Mouse (Mus musculus) B cell, adult 67 days (primary cell): Measurements from ENCODE around the gene Rexo1. TPM values are rescaled to one million over a fixed set of nuclear protein-coding genes. Genes with fewer than 3 reads are reported as not detected.

ENCODE experiments used
- total RNA-seq, 2 experiments: library from RNA; stranded (reverse); gene quantifications; 4 replicates each; pipeline ENCODE4 v1.2.4; 2023

Gene Rexo1
- total RNA-seq = 100 to 1,000 TPM; 117 to 120 TPM

GRCm38 (mm10) chr10:80561116-80561944, at the start of gene Rexo1:
Gene Rexo1 (minus strand): TSS chr10:80561560.

GRCm38 (mm10) chr10:80605721-80606120, 44.4 kb upstream of the Rexo1 start, which contains the start of gene Gm49322:
Gene Gm49322 (plus strand): TSS chr10:80606021.

GRCm38 (mm10) chr10:80602698-80603325, 41.5 kb upstream of the Rexo1 start, which contains the start of the genes Scamp4 and Adat3:
Gene Scamp4 (plus strand): TSS chr10:80602872.
Gene Adat3 (plus strand): TSS chr10:80602880.

GRCm38 (mm10) chr10:80589879-80590854, 28.8 kb upstream of the Rexo1 start, which contains the start of gene Abhd17a:
Gene Abhd17a (minus strand): TSS chr10:80590341.

DNA sequence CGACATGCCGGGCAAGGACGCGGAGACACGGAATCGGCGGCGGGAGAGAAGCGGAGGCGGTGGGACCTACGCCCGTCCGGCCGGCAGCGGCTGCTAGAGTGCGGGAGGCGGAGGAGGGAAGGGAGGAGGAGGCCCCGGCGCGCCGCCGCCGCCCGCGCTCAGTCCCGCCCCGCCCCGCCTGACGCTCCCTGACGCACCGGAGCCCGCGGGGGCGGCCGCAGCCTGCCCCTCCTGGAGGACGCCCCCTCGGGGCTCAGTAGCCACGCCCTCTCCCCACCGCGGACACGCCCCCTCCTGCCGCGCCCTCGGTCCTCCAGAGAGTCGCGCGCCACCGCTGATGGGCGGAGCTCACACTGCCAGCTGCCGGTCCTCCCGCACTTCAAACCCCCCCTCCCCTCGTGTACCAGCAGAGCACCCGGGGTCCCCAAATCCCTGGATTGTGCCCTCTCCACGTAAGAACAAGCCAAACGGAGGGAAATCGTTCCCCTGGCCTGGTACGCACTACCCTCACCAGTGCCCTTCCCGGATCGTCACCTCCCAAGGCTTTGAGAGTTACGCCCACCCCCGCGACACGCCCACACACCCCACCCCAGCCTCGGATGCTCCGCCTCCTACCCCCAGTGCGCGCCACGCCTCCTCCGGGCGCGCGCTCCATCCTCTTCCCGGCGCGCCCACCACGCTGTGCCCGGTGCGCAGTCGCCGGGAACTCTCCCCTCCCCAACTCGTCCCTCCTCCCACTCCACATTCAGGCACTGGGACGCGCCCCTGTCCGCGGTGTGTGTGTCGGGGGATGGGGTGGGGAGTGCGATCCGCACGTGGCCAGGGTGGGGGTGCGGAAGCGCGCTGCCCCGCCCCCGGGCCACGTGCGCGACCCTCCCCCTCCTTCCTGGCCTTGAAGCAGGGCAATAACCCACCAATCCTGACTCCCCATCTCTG, 16.1 kb upstream of the Rexo1 start, which contains the start of gene Klf16:
Klf16 (minus strand) TSS at position 127 of the 936 bp plus-strand sequence.

GRCm38 (mm10) chr10:80538710-80539394, 22.5 kb downstream of the Rexo1 start, which contains the start of gene Atp8b3:
Gene Atp8b3 (minus strand): TSS chr10:80539124.

DNA sequence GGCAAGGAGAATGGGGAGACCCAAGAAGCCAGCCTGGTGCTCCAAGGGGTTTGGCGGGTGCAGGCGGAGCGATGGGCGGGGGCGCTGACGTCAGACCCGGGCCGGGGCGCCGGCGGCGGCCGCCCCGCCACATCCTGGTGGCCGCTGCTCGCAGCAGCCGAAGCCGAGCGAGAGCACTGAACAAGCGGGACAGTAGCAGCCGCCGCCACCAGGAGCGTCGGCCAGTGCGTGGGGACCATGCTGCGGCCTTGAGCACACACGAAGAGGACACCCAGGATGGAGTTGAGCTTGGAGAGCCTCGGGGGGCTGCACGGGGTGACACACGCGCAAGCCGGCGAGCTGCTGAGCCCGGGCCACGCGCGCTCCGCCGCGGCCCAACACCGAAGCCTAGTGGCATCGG, 66.6 kb downstream of the Rexo1 start, which contains the start of gene Onecut3:
Onecut3 (plus strand) TSS at position 104 of the 400 bp plus-strand sequence.

Other genes with a start within 250 kb of the Rexo1 start
- gene 2310011J03Rik, start 241.0 kb downstream of the Rexo1 start, total RNA-seq = 10 to 100 TPM; 27.6 to 32.1 TPM
- gene Pcsk4, start 232.1 kb downstream of the Rexo1 start, total RNA-seq = 1 to 10 TPM; 1.0 to 1.1 TPM
- gene Reep6, start 231.6 kb downstream of the Rexo1 start, total RNA-seq = under 1 TPM in 1 of 2 experiments, not detected in 1; 0.26 TPM
- not detected for gene Adamtsl5, start 213.1 kb downstream of the Rexo1 start, total RNA-seq
- not detected for gene Plk5, start 205.1 kb downstream of the Rexo1 start, total RNA-seq
- gene Mex3d, start 173.9 kb downstream of the Rexo1 start, total RNA-seq = 1 to 10 TPM; 8.4 to 9.4 TPM
- 100 to 1,000 TPM in 1 of 2 experiments, 10 to 100 TPM in 1; 99.8 to 108 TPM for gene Mbd3, start 162.0 kb downstream of the Rexo1 start, total RNA-seq
- 10 to 100 TPM; 69.0 to 71.6 TPM for gene Uqcr11, start 154.7 kb downstream of the Rexo1 start, total RNA-seq
- gene Tcf3, start 127.9 kb downstream of the Rexo1 start, total RNA-seq = 100 to 1,000 TPM; 202 to 212 TPM
- gene Onecut3, start 66.7 kb downstream of the Rexo1 start, total RNA-seq = not detected
- not detected for gene Atp8b3, start 22.4 kb downstream of the Rexo1 start, total RNA-seq
- gene Klf16, start 15.8 kb upstream of the Rexo1 start, total RNA-seq = 10 to 100 TPM; 32.4 to 32.5 TPM
- gene Abhd17a, start 28.8 kb upstream of the Rexo1 start, total RNA-seq = 100 to 1,000 TPM; 111 to 117 TPM
- 10 to 100 TPM; 54.1 to 64.9 TPM for gene Scamp4, start 41.3 kb upstream of the Rexo1 start, total RNA-seq
- gene Adat3, start 41.3 kb upstream of the Rexo1 start, total RNA-seq = 10 to 100 TPM in 1 of 2 experiments, 1 to 10 TPM in 1; 6.4 to 13.3 TPM
- gene Gm49322, start 44.5 kb upstream of the Rexo1 start, total RNA-seq = 10 to 100 TPM in 1 of 2 experiments, 1 to 10 TPM in 1; 9.1 to 10.4 TPM
- 100 to 1,000 TPM; 203 to 222 TPM for gene Csnk1g2, start 61.3 kb upstream of the Rexo1 start, total RNA-seq
- gene Btbd2, start 95.5 kb upstream of the Rexo1 start, total RNA-seq = 10 to 100 TPM; 32.1 to 40.9 TPM
- gene Mknk2, start 116.6 kb upstream of the Rexo1 start, total RNA-seq = 100 to 1,000 TPM; 441 to 463 TPM
- 100 to 1,000 TPM; 123 to 146 TPM for gene Mob3a, start 140.4 kb upstream of the Rexo1 start, total RNA-seq
- 10 to 100 TPM; 45.0 to 50.1 TPM for gene Izumo4, start 140.6 kb upstream of the Rexo1 start, total RNA-seq
- 100 to 1,000 TPM; 148 to 163 TPM for gene Ap3d1, start 180.7 kb upstream of the Rexo1 start, total RNA-seq
- gene Dot1l, start 193.6 kb upstream of the Rexo1 start, total RNA-seq = 10 to 100 TPM; 68.5 to 68.9 TPM
- 10 to 100 TPM; 69.1 to 83.5 TPM for gene Sf3a2, start 236.6 kb upstream of the Rexo1 start, total RNA-seq
- 100 to 1,000 TPM; 151 to 152 TPM for gene Plekhj1, start 237.1 kb upstream of the Rexo1 start, total RNA-seq
- gene Amh, start 243.7 kb upstream of the Rexo1 start, total RNA-seq = 1 to 10 TPM; 1.2 to 2.7 TPM